Mouse (Mus musculus): Measurements from ENCODE around the gene Ndufs7.
"Not testable (repeated sequence)": the region's sequence is repeated elsewhere in the genome, so short reads cannot be mapped to it uniquely, and the experiment has no call there.

Ndufs7 gene

DNA sequence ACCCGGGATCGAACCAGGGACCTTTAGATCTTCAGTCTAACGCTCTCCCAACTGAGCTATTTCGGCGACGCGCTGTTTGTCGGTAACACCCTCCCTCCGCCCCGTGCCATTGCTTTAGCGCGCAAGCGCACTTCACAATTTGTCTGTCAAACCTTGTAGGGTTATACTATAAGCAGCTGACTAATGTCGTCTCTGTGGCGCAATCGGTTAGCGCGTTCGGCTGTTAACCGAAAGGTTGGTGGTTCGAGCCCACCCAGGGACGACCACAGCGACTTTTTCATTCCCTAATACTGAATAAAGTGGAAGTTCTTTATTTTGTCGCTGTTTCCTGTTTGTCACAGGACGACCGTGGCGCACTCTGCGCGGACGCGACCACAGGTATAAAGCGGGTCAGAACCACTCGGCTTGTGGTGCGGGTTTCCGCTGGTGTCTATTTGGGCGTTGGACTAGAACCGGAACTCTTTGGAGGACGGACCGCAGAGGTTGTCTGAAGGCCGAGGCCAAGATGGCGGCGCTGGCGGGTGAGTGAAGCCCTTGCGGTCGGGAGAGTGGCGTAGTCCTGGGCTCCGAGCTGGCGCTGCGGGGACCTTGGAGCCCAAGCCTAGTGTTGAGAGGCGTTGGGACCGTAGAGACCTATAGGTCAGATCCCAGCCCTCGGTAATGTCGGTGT, at the start of gene Ndufs7:
Gene Ndufs7, plus strand, starts transcription at position 151 of the 670 bp plus-strand sequence.
- in situ Hi-C loops (cut with MboI, MseI), result loop anchor here (5.0 kb wide), 1 partner anchor 72 kb away; the partner anchor contains the start of gene Efna2

DNA sequence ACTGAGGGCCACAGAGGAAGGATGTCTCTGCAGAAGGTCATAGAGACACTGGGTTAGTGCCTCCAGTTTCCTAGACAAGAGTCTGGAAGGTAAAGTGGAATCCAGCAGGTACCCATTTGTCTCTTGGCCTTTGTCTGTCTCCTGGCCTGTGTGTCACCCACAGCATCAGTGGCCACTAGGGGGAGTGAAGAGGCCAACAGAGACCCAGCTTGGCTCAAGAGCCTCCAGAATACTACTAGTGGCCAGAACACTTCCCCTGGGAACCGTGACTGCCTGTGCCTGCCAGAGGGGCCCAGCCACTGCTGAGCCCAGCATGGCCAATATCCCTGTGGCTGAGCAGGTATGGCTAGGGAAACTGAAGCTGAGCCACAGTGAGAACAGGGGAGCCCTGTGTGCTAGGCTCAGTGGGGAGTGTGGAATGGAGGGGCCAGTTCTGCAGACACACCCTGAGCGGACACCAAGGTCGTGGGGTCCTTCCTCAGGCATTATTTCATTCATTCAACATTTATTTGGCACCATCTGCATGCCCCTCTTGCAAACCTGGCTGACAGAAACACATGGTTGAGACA, 49.4 kb upstream of the Ndufs7 start:
- in situ Hi-C loops (cut with MboI, MseI), result no loop called here

- in situ Hi-C loops (cut with MboI, MseI), result no loop called here
Measured at GRCm38 (mm10) chr10:80200485-80200884, 48.4 kb upstream of the Ndufs7 start.

DNA sequence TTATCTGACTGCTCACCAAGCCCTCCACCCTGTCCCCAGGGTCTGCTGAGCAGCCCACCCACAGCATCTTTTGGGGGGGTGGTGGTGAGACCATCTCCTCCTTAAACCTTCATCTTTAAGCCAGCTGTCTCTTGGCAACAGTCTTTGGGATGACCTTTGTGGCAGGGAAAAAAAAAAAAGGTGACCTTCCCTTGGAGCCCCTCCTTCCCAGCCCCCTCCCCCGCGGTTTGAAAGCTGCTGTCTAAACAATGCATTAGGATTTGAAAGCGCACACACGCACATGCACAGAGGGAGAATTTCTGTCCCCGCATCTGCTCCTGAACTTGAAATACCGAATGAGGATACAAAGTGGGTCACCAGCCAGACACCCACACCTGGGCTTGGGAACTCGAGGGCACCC, 44.9 kb upstream of the Ndufs7 start:
- in situ Hi-C loops (cut with MboI, MseI), result no loop called here

- in situ Hi-C loops (cut with MboI, MseI), result no loop called here
Measured at GRCm38 (mm10) chr10:80207201-80207600, 41.7 kb upstream of the Ndufs7 start.

DNA sequence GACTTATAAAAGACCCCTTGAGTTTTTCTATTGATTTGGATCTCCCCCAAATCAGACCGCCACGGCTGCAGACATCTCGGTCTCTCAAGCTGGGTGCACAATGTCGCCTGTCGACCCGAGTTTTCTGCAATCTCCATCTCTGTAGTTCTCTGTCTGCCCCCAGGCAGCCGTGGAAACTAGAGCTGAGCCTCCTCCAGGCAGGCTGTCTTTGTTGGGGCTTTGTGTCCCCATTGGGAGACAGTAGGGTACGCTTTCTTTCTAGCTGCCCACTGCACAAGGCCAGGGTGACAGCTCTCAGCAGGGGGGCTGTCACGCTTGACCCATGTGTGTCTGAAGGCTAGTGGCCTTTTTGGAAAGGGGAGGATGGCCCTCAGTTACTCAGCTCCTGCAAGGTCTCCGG, 41.2 kb upstream of the Ndufs7 start:
- in situ Hi-C loops (cut with MboI, MseI), result no loop called here

DNA sequence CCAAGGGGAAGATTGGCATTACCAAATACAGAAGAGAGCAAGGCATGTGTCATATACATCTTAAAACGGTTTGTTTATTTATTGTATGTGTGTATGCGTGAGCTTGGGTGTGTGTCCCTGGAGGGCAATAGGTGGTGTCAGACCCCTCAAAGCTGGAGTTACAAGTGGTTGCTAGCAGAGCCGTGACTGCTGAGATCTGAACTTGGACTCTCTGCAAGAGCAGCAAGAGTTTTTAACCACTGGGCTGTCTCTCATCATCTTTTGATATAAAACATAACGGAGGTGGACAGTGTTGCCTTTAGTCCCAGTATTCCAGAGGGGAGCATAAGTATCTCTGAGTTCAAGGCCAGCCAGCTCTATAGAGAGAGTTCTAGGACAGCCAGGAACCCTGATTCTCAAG, 40.7 kb upstream of the Ndufs7 start:
- in situ Hi-C loops (cut with MboI, MseI), result no loop called here

- in situ Hi-C loops (cut with MboI, MseI), result no loop called here
Measured at GRCm38 (mm10) chr10:80208841-80209371, 40.0 kb upstream of the Ndufs7 start.

DNA sequence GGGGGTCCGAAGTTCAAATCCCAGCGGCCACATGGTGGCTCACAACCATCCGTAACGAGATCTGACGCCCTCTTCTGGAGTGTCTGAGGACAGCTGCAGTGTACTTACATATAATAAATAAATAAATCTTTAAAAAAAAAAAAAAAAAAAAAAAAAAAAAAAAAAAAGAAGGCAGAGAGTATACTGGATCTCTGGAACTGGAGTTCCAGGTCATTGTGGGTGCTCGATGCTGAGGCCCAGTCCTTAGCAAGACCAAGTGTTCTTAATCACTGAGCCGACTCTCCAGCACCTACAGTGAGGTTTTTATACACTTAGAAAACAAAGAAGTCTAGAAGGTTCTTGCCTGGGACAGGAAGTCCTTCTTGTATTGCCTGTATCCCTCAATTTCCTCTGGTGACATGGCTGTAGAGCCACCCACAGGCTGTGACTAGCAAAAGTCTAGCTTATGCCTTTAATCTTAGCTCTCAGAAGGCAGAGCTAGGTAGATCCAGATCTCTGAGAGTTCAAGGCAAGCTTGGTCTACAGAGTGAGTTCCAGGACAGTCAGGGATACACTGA, 37.3 kb upstream of the Ndufs7 start:
- in situ Hi-C loops (cut with MboI, MseI), result not testable (repeated sequence)

DNA sequence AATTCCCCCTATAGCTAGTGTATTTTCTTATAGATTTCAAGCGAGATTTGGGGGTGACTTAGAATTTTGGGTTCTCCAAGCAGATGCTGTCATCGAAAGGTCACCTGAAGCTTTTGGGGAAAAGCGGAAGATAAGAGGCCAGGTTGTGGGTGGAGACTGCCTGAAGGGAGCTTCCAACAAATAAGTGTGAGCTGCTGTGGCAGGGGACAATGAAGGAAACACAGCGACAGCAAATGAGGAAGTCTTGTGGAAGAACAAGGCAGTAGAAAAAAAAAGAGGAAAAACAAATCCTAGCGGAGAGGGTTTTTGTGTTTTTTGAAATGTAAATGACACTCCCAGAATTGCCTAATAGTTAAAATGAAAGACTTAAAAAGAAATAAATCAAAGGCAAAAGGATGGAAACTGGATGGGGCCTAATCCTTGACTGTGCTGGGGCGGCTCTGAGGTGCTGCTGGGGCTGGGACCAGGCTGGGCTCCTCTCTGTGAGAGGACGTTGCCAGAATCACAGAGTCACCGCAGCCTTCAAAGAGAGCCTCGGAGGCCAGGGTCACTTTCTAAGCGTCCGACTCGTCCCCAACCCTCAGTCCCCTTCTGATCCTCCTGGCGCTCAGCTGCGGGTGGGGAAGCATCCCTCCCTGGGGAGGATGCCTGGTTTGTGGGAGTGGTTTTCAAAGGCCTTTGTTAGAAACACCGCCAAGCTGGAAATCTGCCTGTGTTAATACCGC, 33.7 kb upstream of the Ndufs7 start:
- in situ Hi-C loops (cut with MboI, MseI), result no loop called here

- in situ Hi-C loops (cut with MboI, MseI), result no loop called here
Measured at GRCm38 (mm10) chr10:80220676-80221075, 28.2 kb upstream of the Ndufs7 start.

DNA sequence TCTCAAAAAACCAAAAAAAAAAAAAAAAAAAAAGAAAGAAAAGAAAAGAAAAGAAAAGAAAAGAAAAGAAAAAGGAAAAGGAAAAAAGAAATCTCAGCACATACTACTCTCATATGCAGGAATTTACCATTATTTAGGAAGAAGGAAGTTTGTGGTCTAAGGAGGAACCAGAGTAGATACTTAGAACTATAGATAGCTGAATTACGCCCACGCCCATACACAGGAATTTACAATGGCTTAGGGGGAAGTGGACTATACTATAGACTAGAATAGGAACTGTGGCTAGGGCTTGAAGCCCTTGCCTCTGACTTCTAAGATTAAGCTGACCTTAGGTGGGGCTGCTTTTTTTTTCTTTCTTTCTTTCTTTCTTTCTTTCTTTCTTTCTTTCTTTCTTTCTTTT, 25.8 kb upstream of the Ndufs7 start:
- in situ Hi-C loops (cut with MboI, MseI), result not testable (repeated sequence)

- in situ Hi-C loops (cut with MboI, MseI), result no loop called here
Measured at GRCm38 (mm10) chr10:80226071-80226415, 22.9 kb upstream of the Ndufs7 start.

GRCm38 (mm10) chr10:80226416-80227165, 22.3 kb upstream of the Ndufs7 start, which contains the start of gene Mum1:
Gene Mum1 (plus strand): TSS chr10:80226434.
- in situ Hi-C loops (cut with MboI, MseI), result no loop called here

GRCm38 (mm10) chr10:80227166-80227539, 21.8 kb upstream of the Ndufs7 start:
- in situ Hi-C loops (cut with MboI, MseI), result no loop called here

- in situ Hi-C loops (cut with MboI, MseI), result no loop called here
Measured at GRCm38 (mm10) chr10:80227877-80228775, 20.8 kb upstream of the Ndufs7 start.

- in situ Hi-C loops (cut with MboI, MseI), result no loop called here
Measured at GRCm38 (mm10) chr10:80236145-80236825, 12.6 kb upstream of the Ndufs7 start.

GRCm38 (mm10) chr10:80237020-80237419, 11.9 kb upstream of the Ndufs7 start:
- in situ Hi-C loops (cut with MboI, MseI), result no loop called here

GRCm38 (mm10) chr10:80238306-80238705, 10.6 kb upstream of the Ndufs7 start:
- in situ Hi-C loops (cut with MboI, MseI), result no loop called here

DNA sequence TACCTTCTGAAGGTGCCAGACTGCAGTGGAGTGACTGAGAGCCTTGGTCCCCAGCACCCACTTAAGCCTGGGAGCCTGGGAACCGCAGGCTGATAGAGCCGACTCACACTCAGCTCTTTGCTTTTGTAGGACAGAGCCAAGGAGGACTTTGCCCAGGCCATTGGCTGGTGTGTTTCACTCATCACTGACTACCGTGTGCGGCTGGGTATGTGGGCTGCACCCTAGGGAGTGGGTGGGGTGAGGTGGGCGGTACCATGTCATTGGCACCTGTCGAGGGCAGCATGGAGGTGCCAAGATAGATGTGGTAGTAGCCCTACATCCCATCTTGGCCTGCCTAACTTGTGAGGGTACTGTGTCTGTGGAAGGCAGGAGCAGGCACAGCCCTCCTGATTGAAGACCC, 9.1 kb upstream of the Ndufs7 start:
- in situ Hi-C loops (cut with MboI, MseI), result no loop called here
